Mouse (Mus musculus): ENCODE data around the gene Trim33. TPM values are rescaled to one million over a fixed set of nuclear protein-coding genes. Genes with fewer than 3 reads are reported as not detected.

The Trim33 gene
- polyA plus RNA-seq, 1 experiment from 2014 or later = 3.4 TPM

DNA sequence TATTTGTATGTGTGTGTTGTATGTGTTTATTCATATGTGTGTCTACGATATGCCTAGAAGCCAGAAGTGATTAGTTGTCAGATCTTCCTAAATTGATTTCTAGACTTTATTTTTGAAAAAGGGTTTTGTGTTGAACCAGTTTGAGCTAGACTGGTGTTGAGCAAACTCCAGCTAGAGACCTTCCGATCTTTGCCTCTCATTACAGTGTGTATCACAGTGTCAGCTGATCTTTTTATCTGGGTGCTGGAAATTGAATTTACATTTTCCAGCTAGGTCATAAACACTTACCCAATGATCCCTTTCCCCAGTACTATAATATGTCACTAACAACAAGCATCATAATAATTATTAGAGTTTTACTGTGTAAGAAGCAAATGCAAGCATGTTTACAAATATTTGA lies 12.0 kb downstream of the Trim33 start:
- 80% methylated on average over 2 of the region's 2 CpGs for WGBS (ENCODE audit: insufficient replicate concordance)
- ATAC-seq (0 out of 2 replicates have a peak, but pooled peaks have one; percentile 29), DNase-seq (no peak)
- Histone ChIP-seq H3K9me3 (ENCODE audit: low read length) (peaks cover 3% of the 10 kb centered on the region; the same call in 1 of the 2 replicates), H3K4me3 (ENCODE audit: low read depth, low read length) (no peak overlapping the region), H3K4me1 (ENCODE audit: insufficient read depth) (no peaks in the 10 kb centered on the region), H3K36me3 (replicated peaks; ENCODE audit: insufficient read depth, low read length) (0 out of 2 replicates have a peak, but pooled peaks cover 2% of the 10 kb centered on the region), H3K27ac (ENCODE audit: low read depth) (no peak overlapping the region), H3K27me3 (ENCODE audit: insufficient read depth, low read length) (no peaks in the 10 kb centered on the region), H3K4me2 (ENCODE audit: low read depth, low read length) (no peak overlapping the region), H3K9ac (replicated peaks) (no peak overlapping the region)
- no peak for TF ChIP-seq CTCF (IDR thresholded peaks at IDR 0.05; ENCODE audit: low read depth)
- no peak for TF ChIP-seq EP300 (IDR thresholded peaks at IDR 0.05; ENCODE audit: low read depth)

GRCm38 (mm10) chr3:103305411-103305982 lies 26.4 kb downstream of the Trim33 start:
- Histone ChIP-seq H3K27me3 (ENCODE audit: insufficient read depth, low read length) (no peaks in the 10 kb centered on the region), H3K4me1 (ENCODE audit: insufficient read depth) (0 out of 2 replicates have a peak, but pooled peaks cover 6% of the 10 kb centered on the region), H3K9me3 (ENCODE audit: low read length) (no peaks in the 10 kb centered on the region), H3K27ac (ENCODE audit: low read depth) (no peak overlapping the region), H3K9ac (replicated peaks) (no peak overlapping the region), H3K4me3 (ENCODE audit: low read depth, low read length) (no peak overlapping the region), H3K36me3 (replicated peaks; ENCODE audit: insufficient read depth, low read length) (no peaks in the 10 kb centered on the region), H3K4me2 (ENCODE audit: low read depth, low read length) (no peak overlapping the region)
- 67% methylated on average over 6 of the region's 6 CpGs for WGBS (ENCODE audit: insufficient replicate concordance)
- ATAC-seq (no peak), DNase-seq (no peak)
- TF ChIP-seq EP300 (IDR thresholded peaks at IDR 0.05; ENCODE audit: low read depth) (no peak), CTCF (IDR thresholded peaks at IDR 0.05; ENCODE audit: low read depth) (no peak)

- Histone ChIP-seq H3K36me3 (replicated peaks; ENCODE audit: insufficient read depth, low read length) (no peaks in the 10 kb centered on the region; the same call in none of the 2 replicates), H3K4me2 (ENCODE audit: low read depth, low read length) (no peak overlapping the region), H3K27ac (ENCODE audit: low read depth) (no peak overlapping the region), H3K9ac (replicated peaks) (no peak overlapping the region), H3K4me3 (ENCODE audit: low read depth, low read length) (no peak overlapping the region), H3K9me3 (ENCODE audit: low read length) (no peaks in the 10 kb centered on the region), H3K4me1 (ENCODE audit: insufficient read depth) (0 out of 2 replicates have a peak, but pooled peaks cover 6% of the 10 kb centered on the region), H3K27me3 (ENCODE audit: insufficient read depth, low read length) (no peaks in the 10 kb centered on the region)
- WGBS (ENCODE audit: insufficient replicate concordance) = 76% methylated on average over 5 of the region's 5 CpGs
- no peak for TF ChIP-seq EP300 (IDR thresholded peaks at IDR 0.05; ENCODE audit: low read depth)
- no peak for TF ChIP-seq CTCF (IDR thresholded peaks at IDR 0.05; ENCODE audit: low read depth)
- no peak for ATAC-seq
- no peak for DNase-seq
Observed at GRCm38 (mm10) chr3:103309252-103309651, 30.2 kb downstream of the Trim33 start.

- Histone ChIP-seq H3K4me2 (ENCODE audit: low read depth, low read length) (no peak overlapping the region), H3K4me1 (ENCODE audit: insufficient read depth) (0 out of 2 replicates have a peak, but pooled peaks cover 6% of the 10 kb centered on the region), H3K27ac (ENCODE audit: low read depth) (no peak overlapping the region), H3K9ac (replicated peaks) (no peak overlapping the region), H3K36me3 (replicated peaks; ENCODE audit: insufficient read depth, low read length) (peaks cover 2% of the 10 kb centered on the region), H3K27me3 (ENCODE audit: insufficient read depth, low read length) (no peaks in the 10 kb centered on the region), H3K4me3 (ENCODE audit: low read depth, low read length) (no peak overlapping the region), H3K9me3 (ENCODE audit: low read length) (no peaks in the 10 kb centered on the region)
- DNase-seq (no peak), ATAC-seq (no peak)
- TF ChIP-seq EP300 (IDR thresholded peaks at IDR 0.05; ENCODE audit: low read depth) (no peak), CTCF (IDR thresholded peaks at IDR 0.05; ENCODE audit: low read depth) (no peak)
- WGBS (ENCODE audit: insufficient replicate concordance) = 63% methylated on average over 1 of the region's 1 CpGs
Observed at GRCm38 (mm10) chr3:103309750-103310149, 30.7 kb downstream of the Trim33 start.

DNA sequence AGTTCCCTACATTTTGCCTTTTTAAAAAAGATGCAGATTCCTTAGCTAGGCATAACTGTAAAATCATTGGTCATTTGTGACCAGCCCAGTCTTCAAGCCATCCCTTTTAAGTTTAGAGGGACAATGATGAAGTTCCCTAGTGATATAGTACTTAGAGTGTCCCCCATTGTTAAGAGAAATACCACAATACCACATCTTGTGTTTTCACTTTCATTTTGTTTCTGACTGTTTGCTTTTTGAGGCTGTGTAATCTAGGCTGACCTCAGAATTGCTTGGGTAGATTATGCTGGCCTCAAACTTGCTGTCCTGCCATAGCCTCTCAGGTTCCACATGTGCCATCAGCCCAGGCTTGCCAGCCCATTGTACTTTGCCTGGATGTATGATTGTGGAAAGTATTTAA lies 35.2 kb downstream of the Trim33 start:
- no peak overlapping the region for H3K4me2 ChIP-seq (ENCODE audit: low read depth, low read length)
- H3K27me3 ChIP-seq (ENCODE audit: insufficient read depth, low read length) = no peaks in the 10 kb centered on the region
- H3K4me1 ChIP-seq (ENCODE audit: insufficient read depth) = no peaks in the 10 kb centered on the region
- TF ChIP-seq CTCF (IDR thresholded peaks at IDR 0.05; ENCODE audit: low read depth) (no peak), EP300 (IDR thresholded peaks at IDR 0.05; ENCODE audit: low read depth) (no peak)
- no peaks in the 10 kb centered on the region for H3K9me3 ChIP-seq (ENCODE audit: low read length)
- no peak overlapping the region for H3K9ac ChIP-seq (replicated peaks)
- peaks cover 4% of the 10 kb centered on the region for H3K36me3 ChIP-seq (replicated peaks; ENCODE audit: insufficient read depth, low read length)
- H3K27ac ChIP-seq (ENCODE audit: low read depth) = no peak overlapping the region
- H3K4me3 ChIP-seq (ENCODE audit: low read depth, low read length) = no peak overlapping the region
- DNase-seq = no peak
- ATAC-seq = no peak

DNA sequence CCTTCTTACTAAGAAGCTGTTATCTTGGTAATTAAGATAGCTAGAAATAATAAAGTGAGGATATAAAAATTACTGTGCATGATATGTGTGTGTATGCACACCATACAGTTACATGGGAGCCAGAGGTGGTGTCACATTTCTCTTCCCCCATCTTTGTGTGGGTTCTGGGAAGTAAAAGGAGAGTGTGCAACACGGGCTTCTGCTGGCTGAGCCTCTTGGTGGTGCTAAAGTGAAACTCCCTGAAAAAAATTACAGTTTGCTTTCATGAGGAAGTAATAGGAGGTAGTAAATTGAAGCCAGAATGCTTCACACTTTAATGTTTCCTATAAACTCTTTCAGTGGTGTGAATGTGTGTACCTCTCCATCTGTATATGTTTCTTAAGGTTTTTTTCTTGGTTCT lies 56.3 kb downstream of the Trim33 start:
- H3K36me3 ChIP-seq (replicated peaks; ENCODE audit: insufficient read depth, low read length) = peaks cover 39% of the 10 kb centered on the region
- H3K4me3 ChIP-seq (ENCODE audit: low read depth, low read length) = no peak overlapping the region
- H3K27ac ChIP-seq (ENCODE audit: low read depth) = no peak overlapping the region
- H3K4me1 ChIP-seq (ENCODE audit: insufficient read depth) = no peaks in the 10 kb centered on the region
- H3K9me3 ChIP-seq (ENCODE audit: low read length) = no peaks in the 10 kb centered on the region
- no peak for ATAC-seq
- H3K4me2 ChIP-seq (ENCODE audit: low read depth, low read length) = no peak overlapping the region
- no peaks in the 10 kb centered on the region for H3K27me3 ChIP-seq (ENCODE audit: insufficient read depth, low read length)
- no peak for DNase-seq
- TF ChIP-seq CTCF (IDR thresholded peaks at IDR 0.05; ENCODE audit: low read depth) (no peak), EP300 (IDR thresholded peaks at IDR 0.05; ENCODE audit: low read depth) (no peak)
- H3K9ac ChIP-seq (replicated peaks) = no peak overlapping the region
- WGBS (ENCODE audit: insufficient replicate concordance) = 50% methylated on average over 1 of the region's 1 CpGs

Measured in liver, postnatal 0 days (tissue).